Mouse (Mus musculus) ES-E14 (cell line): ENCODE results near the gene Lexm.

Experiments used
- CHD2 ChIP-seq: IDR thresholded peaks from 2 replicates; pipeline ENCODE4 v1.6.1; 2014; ENCODE audit warnings: mild to moderate bottlenecking, low read depth, low read length, inconsistent platforms
- HCFC1 ChIP-seq: IDR thresholded peaks from 2 replicates; pipeline ENCODE4 v1.6.1; 2012; ENCODE audit warnings: low read length, inconsistent platforms, borderline replicate concordance; ENCODE audit not compliant: insufficient read depth
- MAFK ChIP-seq: IDR thresholded peaks from 2 replicates; pipeline ENCODE4 v1.6.1; 2014; ENCODE audit warnings: mild to moderate bottlenecking, low read depth, low read length, inconsistent platforms; ENCODE audit not compliant: insufficient read depth
- ZC3H11A ChIP-seq: IDR thresholded peaks from 2 replicates; pipeline ENCODE4 v1.6.1; 2012; ENCODE audit warnings: low read depth, mild to moderate bottlenecking, inconsistent platforms, low read length, borderline replicate concordance
- ZNF384 ChIP-seq: IDR thresholded peaks from 2 replicates; pipeline ENCODE4 v1.6.1; 2012; ENCODE audit warnings: low read depth, low read length, inconsistent platforms

DNA sequence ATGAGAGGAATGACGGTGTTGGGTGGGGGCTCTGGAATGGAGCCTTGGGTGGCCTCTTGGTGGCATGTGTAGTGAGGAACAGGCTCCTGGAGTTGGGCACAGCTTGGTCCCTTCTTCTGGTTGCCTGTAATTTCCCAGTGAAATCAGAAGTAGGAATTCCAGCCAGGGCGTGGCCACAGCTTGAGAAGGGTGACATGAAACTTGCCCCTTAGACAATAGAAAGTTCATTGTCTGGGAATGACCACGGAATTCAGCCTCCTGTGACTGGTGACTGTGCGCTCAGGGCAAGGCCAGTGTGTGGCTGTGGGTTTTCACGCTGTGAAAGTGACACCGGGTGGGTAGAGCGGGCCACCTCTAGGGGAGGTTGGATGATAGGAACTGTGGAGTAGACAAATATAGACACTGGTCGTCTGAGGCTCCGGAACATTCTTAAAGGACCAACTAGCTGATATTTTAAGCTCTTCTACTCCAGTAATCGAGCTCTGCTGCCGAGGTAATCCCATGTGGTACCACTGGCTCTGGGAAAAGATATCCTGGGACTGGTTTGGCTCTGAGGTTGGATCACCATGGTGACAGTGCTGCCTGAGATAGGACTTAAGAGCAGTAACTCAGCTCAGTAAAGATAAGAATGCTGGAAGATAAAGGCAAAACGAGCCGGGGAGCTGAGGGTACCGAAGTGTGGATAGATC, 35.7 kb downstream of the Lexm start:
- TF ChIP-seq HCFC1: no peak
- TF ChIP-seq ZNF384: no peak
- TF ChIP-seq MAFK: no peak
- TF ChIP-seq CHD2: no peak
- no peak for TF ChIP-seq ZC3H11A
